Mouse (Mus musculus) brain, embryonic 14.5 days (tissue): ENCODE results near the gene Dgkd.

Experiments
- CTCF ChIP-seq: fragments of 200-500 bp; IDR thresholded peaks from 2 replicates; pipeline ENCODE4 v1.5.1; 2012; ENCODE audit warnings: inconsistent platforms, mild to moderate bottlenecking, moderate library complexity, borderline replicate concordance; ENCODE audit not compliant: insufficient read depth, insufficient read length; ENCODE audit errors: extremely low read depth
- POLR2A ChIP-seq: fragments of 200-500 bp; IDR thresholded peaks from 2 replicates; pipeline ENCODE4 v1.6.1; 2012; ENCODE audit warnings: mild to moderate bottlenecking, inconsistent platforms, borderline replicate concordance; ENCODE audit not compliant: poor library complexity, insufficient read depth, insufficient read length, severe bottlenecking; ENCODE audit errors: extremely low read depth

DNA sequence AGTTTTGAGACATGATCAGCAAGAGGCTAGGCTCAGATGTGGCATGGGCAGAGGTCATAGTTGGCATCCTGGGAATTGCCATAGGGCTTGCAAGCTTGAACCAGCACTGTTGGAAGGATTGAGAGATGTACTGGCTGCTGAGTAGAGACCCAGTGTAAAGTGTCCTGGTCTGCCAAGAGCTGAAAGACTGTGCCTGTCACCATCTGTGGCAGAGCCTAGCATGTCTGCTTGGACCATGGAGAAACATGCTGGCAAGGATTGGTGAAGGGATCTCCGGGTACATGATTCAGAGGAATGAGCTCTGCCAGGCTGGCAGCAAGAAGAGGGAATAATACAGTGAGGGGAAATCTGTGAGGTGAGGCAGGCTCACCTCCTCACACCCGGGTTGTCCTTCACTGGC lies 65.0 kb downstream of the Dgkd start:
- TF ChIP-seq CTCF (no peak), POLR2A (no peak)
